Mouse (Mus musculus) intestine, embryonic 15.5 days (tissue): Measurements from ENCODE around the gene Slc27a2. TPM values are rescaled to one million over a fixed set of nuclear protein-coding genes. Genes with fewer than 3 reads are reported as not detected.

Experiments used
- ATAC-seq: fragments of 200-750 bp; cut with Nextera tagmentation; 2 replicates; pipeline ENCODE4 v1.8.0; 2017; ENCODE audit warnings: moderate TSS enrichment, moderate library complexity
- H3K27ac ChIP-seq: fragments of 300-500 bp; sonication (generic); 2 replicates; pipeline ENCODE4 v1.5.1; 2015; ENCODE audit warnings: mild to moderate bottlenecking, inconsistent platforms
- H3K27me3 ChIP-seq: fragments of 300-500 bp; sonication (generic); replicated peaks from 2 replicates; pipeline ENCODE4 v1.6.1; 2015; ENCODE audit warnings: inconsistent platforms
- H3K36me3 ChIP-seq: fragments of 300-500 bp; sonication (generic); 2 replicates; pipeline ENCODE4 v1.6.1; 2015; ENCODE audit warnings: inconsistent platforms
- H3K4me1 ChIP-seq: fragments of 300-500 bp; sonication (generic); replicated peaks from 2 replicates; pipeline ENCODE4 v1.6.1; 2015; ENCODE audit warnings: inconsistent platforms
- H3K4me2 ChIP-seq: fragments of 300-500 bp; sonication (generic); replicated peaks from 2 replicates; pipeline ENCODE4 v1.6.1; 2015; ENCODE audit warnings: mild to moderate bottlenecking, inconsistent platforms
- H3K4me3 ChIP-seq: fragments of 300-500 bp; sonication (generic); replicated peaks from 2 replicates; pipeline ENCODE4 v1.5.1; 2015; ENCODE audit warnings: inconsistent platforms
- H3K9ac ChIP-seq: fragments of 300-500 bp; sonication (generic); 2 replicates; pipeline ENCODE4 v1.6.1; 2015; ENCODE audit warnings: inconsistent platforms
- H3K9me3 ChIP-seq: fragments of 300-500 bp; sonication (generic); 2 replicates; pipeline ENCODE4 v1.6.1; 2016; ENCODE audit warnings: inconsistent platforms
- WGBS: fragments of 180-500 bp; shearing (Covaris S2); methylation state at CpG from one replicate; pipeline ENCODE4 v1.1.7; 2015; 5-methylcytosine and 5-hydroxymethylcytosine counted together
- polyA plus RNA-seq: library from polyadenylated mRNA; unstranded; fragments of >200 nt; fragmentation: Nextera tagmentation; extraction: Ambion mirVana; gene quantifications from 2 replicates; pipeline ENCODE4 v1.2.1, GENCODE M21; 2015

The Slc27a2 gene
- polyA plus RNA-seq, 1 experiment from 2014 or later: 3.0 TPM

DNA sequence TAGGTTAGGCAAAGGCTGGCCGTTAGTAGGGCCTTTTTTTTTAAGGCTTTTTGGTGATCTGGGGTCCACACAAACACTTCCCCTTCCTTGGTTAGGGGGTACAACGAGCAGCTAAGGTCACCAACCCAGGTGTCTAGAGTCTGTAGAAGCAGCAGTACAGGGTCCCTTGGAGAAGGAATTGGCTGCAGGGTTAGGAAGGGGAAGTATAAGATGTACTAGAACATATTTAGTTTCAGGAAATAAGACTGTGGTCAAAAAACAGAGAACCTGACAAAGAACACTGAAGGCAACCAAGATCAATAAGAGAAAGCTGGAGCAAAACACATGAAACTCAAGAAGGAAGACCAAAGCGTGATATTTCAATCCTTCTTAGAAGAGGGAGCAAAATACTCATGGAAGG, 21.6 kb upstream of the Slc27a2 start:
- Histone ChIP-seq H3K9ac (no peak overlapping the region), H3K4me1 (no peaks in the 10 kb centered on the region), H3K27me3 (no peaks in the 10 kb centered on the region), H3K4me3 (no peak overlapping the region), H3K9me3 (no peaks in the 10 kb centered on the region), H3K27ac (no peak overlapping the region), H3K36me3 (no peaks in the 10 kb centered on the region), H3K4me2 (no peak overlapping the region)
- no peak for ATAC-seq
- WGBS: 77% methylated on average over 3 of the region's 3 CpGs

DNA sequence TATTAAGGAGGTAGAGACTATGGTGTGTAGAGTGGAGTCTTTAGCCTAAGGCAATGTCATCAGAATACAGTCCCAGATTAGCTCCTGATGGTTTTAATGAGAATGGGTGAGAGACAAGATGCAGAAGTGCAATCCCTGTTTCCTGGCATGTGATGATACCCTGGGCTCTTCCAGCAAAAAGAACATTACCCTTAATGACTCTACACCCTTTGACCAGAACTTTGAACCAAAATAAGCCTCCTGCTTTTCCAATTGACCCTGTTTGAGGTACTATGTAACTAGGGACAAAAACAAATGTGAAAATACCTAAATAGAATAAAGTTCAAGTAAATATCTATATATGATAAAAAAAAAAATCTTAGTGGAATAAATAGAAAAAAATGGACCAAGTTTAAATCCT, 14.6 kb upstream of the Slc27a2 start:
- Histone ChIP-seq H3K4me3 (no peak overlapping the region), H3K9me3 (no peaks in the 10 kb centered on the region), H3K27ac (no peak overlapping the region), H3K4me2 (no peak overlapping the region), H3K9ac (no peak overlapping the region), H3K4me1 (no peaks in the 10 kb centered on the region), H3K27me3 (no peaks in the 10 kb centered on the region), H3K36me3 (no peaks in the 10 kb centered on the region)
- ATAC-seq: no peak

DNA sequence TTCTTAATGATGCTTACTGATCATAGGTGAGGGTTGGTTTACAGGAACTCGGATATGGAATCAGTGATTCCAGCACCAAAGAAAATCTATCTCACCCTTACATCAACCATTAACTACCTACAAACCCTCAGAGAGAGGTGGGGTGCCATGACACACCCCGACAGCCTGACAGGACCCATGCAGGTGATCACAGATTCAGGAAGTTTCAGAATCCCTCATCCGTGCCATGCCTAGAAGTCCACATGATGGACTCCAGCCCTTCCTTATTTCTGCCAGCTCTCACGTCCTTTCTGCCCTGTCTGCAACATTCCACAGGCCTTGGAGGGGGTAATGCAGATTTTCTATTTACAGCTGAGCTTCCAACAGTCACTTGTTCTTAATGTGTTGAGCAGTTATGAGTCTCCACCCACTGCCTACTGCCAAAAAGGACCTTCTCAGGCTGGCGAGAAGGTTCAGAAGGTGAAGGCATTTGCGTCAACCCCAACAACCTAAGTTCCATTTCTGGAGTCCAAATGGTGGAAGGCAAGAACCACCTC, 11.7 kb upstream of the Slc27a2 start:
- Histone ChIP-seq H3K4me1 (no peaks in the 10 kb centered on the region), H3K4me3 (no peak overlapping the region), H3K27me3 (no peaks in the 10 kb centered on the region), H3K9ac (no peak overlapping the region), H3K9me3 (no peaks in the 10 kb centered on the region), H3K27ac (no peak overlapping the region), H3K36me3 (no peaks in the 10 kb centered on the region), H3K4me2 (no peak overlapping the region)
- no peak for ATAC-seq
- WGBS: 80% methylated on average over 6 of the region's 6 CpGs

DNA sequence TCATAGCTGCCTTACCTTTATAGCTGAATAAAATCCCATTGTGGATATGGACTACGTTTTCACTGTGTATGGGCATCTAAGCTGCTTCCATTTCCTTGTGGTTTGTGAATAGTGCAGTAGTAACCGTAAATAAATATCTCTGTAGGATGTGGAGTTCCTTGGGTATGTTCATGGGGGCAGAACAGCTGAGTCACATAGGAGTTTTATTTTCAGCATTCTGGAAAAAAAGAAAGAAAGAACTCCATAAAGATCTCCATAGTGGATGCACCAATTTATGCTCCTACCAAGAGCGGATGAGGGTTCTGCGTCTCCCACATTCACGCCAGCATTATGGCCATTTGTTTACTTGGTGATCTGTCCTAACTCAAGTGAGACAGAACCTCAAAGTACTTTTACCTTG, 10.0 kb upstream of the Slc27a2 start:
- no peaks in the 10 kb centered on the region for H3K4me1 ChIP-seq
- H3K4me3 ChIP-seq: no peak overlapping the region
- ATAC-seq: no peak
- no peak overlapping the region for H3K9ac ChIP-seq
- H3K4me2 ChIP-seq: no peak overlapping the region
- no peak overlapping the region for H3K27ac ChIP-seq
- H3K9me3 ChIP-seq: no peaks in the 10 kb centered on the region
- H3K27me3 ChIP-seq: no peaks in the 10 kb centered on the region
- H3K36me3 ChIP-seq: no peaks in the 10 kb centered on the region
- 81% methylated on average over 5 of the region's 5 CpGs for WGBS

DNA sequence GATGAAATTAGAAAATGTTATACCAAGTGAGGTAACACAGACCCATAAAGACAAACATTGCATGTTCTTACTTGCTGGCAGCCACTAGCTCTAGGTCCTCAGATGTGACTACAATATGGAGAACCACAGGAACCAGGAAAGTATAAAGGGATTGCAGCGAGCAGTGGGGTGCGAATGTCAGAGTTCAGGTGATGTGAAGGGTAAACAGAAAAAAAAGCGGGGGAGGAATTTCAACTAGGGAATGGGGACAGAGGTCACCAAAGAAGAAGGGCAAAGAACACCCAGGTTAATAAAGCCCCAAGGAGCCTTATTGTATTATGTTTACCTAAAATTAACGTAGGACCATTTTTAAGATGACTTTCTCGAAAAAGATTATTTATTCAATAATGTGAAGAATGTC, 6.9 kb upstream of the Slc27a2 start:
- Histone ChIP-seq H3K9ac (no peak overlapping the region), H3K9me3 (no peaks in the 10 kb centered on the region), H3K4me2 (no peak overlapping the region), H3K36me3 (no peaks in the 10 kb centered on the region), H3K27ac (no peak overlapping the region), H3K4me3 (no peak overlapping the region), H3K4me1 (no peaks in the 10 kb centered on the region), H3K27me3 (no peaks in the 10 kb centered on the region)
- WGBS: 56% methylated on average over 5 of the region's 5 CpGs
- no peak for ATAC-seq

DNA sequence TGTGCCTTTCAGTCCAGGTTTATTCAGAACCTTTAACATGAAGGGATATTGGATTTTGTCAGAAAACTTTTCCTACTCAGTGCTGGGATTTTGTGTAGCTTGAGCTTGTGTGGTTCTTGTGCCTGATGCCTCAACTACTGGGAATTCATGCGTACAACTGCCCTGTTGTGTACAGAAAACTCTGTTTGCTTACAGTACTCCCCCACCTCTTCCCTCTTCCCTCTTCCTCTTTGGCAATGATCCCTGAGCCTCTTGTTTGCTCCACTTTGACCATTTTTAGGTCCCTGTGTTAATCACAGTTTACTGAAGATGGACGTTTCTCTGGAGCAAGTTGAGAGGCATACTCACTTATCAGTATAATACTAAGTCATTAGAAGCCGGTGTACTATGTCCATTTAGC, 5.8 kb upstream of the Slc27a2 start:
- Histone ChIP-seq H3K4me3 (no peak overlapping the region), H3K36me3 (no peaks in the 10 kb centered on the region), H3K27ac (no peak overlapping the region), H3K9ac (no peak overlapping the region), H3K9me3 (no peaks in the 10 kb centered on the region), H3K4me1 (no peaks in the 10 kb centered on the region), H3K27me3 (0 out of 2 replicates have a peak, but pooled peaks cover 2% of the 10 kb centered on the region), H3K4me2 (no peak overlapping the region)
- no peak for ATAC-seq
- WGBS: 72% methylated on average over 3 of the region's 3 CpGs

DNA sequence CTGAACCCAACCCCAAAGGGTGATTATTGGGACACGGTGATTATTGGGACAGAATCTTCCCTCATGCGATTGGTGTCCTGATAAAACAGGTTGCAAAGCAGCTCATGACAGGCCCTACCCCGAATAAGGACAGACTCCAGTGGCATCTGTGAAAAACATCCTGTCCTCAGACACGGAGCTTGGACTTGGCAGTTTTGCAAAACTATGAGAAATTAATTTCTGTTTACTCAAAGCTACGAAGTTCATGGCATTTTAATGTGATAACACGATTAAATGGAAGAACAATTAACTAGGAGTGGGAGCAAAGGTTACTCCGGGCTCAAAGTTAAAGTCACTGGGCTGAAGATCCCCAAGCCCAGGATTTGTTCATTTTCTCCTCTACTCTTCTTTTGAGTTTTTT, 2.5 kb upstream of the Slc27a2 start:
- peaks cover 26% of the 10 kb centered on the region for H3K27me3 ChIP-seq
- no peak overlapping the region for H3K4me2 ChIP-seq
- H3K27ac ChIP-seq: no peak overlapping the region
- WGBS: 66% methylated on average over 7 of the region's 7 CpGs
- no peak overlapping the region for H3K9ac ChIP-seq
- H3K36me3 ChIP-seq: no peaks in the 10 kb centered on the region
- no peak overlapping the region for H3K4me3 ChIP-seq
- no peak for ATAC-seq
- no peaks in the 10 kb centered on the region for H3K9me3 ChIP-seq
- H3K4me1 ChIP-seq: peaks cover 12% of the 10 kb centered on the region

DNA sequence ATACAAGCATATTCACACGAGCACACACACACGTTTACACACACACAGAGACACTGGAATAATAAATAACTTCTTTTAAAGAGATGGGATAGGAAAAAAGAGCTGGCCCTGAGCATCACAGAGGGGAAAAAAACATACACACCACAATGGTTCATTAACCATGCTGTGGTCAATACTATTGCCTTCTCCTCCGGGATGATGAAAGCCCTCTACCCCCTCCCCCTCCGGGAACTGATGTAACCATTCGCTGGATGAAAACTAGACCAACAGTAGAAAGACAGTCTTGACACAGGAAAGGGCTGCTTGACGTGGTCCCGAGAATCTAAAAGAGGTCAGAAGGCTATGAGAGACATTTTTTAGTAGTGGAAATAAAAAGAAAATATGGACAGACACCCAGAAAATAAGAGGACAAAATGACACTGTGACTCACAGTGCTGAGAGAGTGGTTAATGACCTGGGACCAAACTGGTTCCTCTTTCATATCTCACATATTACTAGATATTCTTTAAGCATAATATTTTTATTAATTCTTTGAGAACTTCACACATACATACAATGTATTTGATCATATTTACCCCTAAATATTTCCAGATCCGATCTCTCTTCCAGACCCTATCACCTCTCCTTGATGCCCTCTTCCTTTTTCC, 840 bp upstream of the Slc27a2 start:
- no peaks in the 10 kb centered on the region for H3K9me3 ChIP-seq
- 79% methylated on average over 8 of the region's 8 CpGs for WGBS
- no peak overlapping the region for H3K27ac ChIP-seq
- peaks cover 12% of the 10 kb centered on the region for H3K4me1 ChIP-seq
- H3K4me2 ChIP-seq: no peak overlapping the region
- no peak for ATAC-seq
- H3K36me3 ChIP-seq: no peaks in the 10 kb centered on the region
- no peak overlapping the region for H3K9ac ChIP-seq
- no peak overlapping the region for H3K4me3 ChIP-seq
- H3K27me3 ChIP-seq: peaks cover 26% of the 10 kb centered on the region

DNA sequence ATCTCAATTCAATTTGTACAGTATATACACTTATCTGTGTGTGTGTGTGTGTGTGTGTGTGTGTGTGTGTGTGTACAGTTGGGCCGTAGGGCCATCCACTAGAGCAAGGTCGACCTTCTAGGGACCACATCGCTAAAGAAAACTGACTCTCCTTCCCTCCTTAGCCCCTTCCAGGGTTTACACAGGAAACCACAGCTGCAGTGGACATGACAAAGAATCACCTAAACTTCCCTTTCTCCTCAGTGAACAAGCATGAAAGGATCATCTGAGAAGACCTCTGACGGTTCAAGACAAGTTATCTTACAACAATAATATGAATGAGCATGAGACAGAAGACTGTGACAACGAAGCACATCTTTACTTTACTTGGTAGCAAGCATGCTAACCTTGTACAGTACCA, 311 bp upstream of the Slc27a2 start:
- 30% methylated on average over 5 of the region's 5 CpGs for WGBS
- Histone ChIP-seq H3K9me3 (no peaks in the 10 kb centered on the region), H3K4me2 (peak overlapping the region; percentile 98; the same call in 1 of the 2 replicates), H3K36me3 (no peaks in the 10 kb centered on the region), H3K27ac (no peak overlapping the region), H3K4me3 (no peak overlapping the region), H3K9ac (no peak overlapping the region), H3K4me1 (peaks cover 12% of the 10 kb centered on the region), H3K27me3 (peaks cover 26% of the 10 kb centered on the region)
- no peak for ATAC-seq

DNA sequence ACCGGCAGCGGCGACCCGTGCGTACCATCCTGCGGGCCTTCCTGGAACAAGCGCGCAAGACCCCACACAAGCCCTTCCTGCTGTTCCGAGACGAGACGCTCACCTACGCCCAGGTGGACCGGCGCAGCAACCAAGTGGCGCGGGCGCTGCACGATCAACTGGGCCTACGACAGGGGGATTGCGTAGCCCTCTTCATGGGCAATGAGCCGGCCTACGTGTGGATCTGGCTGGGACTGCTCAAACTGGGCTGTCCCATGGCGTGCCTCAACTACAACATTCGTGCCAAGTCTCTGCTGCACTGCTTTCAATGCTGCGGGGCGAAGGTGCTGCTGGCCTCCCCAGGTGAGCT, 1.1 kb downstream of the Slc27a2 start:
- peak overlapping the region; percentile 44 for H3K9ac ChIP-seq
- no peaks in the 10 kb centered on the region for H3K36me3 ChIP-seq
- H3K9me3 ChIP-seq: no peaks in the 10 kb centered on the region
- H3K4me2 ChIP-seq: peak overlapping the region; percentile 98
- 3% methylated on average over 26 of the region's 26 CpGs for WGBS
- H3K27ac ChIP-seq: no peak overlapping the region
- H3K4me3 ChIP-seq: peak overlapping the region; percentile 54
- H3K4me1 ChIP-seq: peaks cover 12% of the 10 kb centered on the region
- peak; percentile 44 for ATAC-seq
- peaks cover 26% of the 10 kb centered on the region for H3K27me3 ChIP-seq

DNA sequence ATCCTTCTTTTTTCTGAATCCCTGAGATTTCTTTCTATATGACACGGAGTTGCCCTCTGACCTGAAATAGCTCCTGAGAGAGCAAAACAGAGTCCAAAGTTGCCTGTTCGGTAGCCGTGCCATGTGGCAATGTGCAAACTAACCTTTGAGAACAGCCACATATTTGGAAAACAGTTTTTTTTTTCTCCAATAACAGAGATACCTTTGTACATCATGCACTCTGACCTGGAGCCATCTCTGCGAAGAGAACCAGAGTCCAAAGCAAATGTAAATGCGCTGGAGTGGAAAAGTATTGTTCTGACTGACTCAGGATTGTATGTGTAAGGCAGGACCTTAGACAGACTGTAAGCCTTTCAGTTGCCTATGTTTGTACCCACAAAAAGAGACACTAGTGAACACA, 3.3 kb downstream of the Slc27a2 start:
- peaks cover 12% of the 10 kb centered on the region for H3K4me1 ChIP-seq
- H3K27ac ChIP-seq: no peak overlapping the region
- no peak for ATAC-seq
- H3K4me2 ChIP-seq: no peak overlapping the region
- H3K27me3 ChIP-seq: peaks cover 26% of the 10 kb centered on the region
- H3K36me3 ChIP-seq: no peaks in the 10 kb centered on the region
- WGBS: 82% methylated on average over 5 of the region's 5 CpGs
- H3K9ac ChIP-seq: no peak overlapping the region
- H3K4me3 ChIP-seq: no peak overlapping the region
- H3K9me3 ChIP-seq: no peaks in the 10 kb centered on the region

DNA sequence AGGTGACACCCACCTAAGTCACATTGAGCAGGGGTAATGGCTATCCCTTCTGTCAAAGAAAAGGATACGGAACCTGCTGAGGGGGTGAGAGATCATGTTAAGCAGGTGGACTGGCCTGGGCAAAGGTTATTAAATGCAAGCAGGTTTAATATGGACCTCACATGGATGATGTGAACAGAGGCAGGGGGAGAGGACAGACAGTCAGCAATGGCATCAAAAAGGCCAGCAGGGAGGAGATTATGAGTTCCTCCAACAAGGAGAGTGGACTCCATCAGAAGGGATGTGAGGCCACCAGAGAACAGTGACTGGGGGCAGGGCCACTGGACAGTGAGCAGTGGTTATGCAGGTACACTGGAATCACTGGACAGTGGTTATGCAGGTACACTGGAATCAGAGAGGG, 7.9 kb downstream of the Slc27a2 start:
- ATAC-seq: no peak
- Histone ChIP-seq H3K27ac (no peak overlapping the region), H3K9me3 (no peaks in the 10 kb centered on the region), H3K4me3 (no peak overlapping the region), H3K4me2 (no peak overlapping the region), H3K4me1 (no peaks in the 10 kb centered on the region), H3K9ac (no peak overlapping the region), H3K27me3 (no peaks in the 10 kb centered on the region), H3K36me3 (no peaks in the 10 kb centered on the region)
- WGBS: 93% methylated on average over 1 of the region's 1 CpGs

DNA sequence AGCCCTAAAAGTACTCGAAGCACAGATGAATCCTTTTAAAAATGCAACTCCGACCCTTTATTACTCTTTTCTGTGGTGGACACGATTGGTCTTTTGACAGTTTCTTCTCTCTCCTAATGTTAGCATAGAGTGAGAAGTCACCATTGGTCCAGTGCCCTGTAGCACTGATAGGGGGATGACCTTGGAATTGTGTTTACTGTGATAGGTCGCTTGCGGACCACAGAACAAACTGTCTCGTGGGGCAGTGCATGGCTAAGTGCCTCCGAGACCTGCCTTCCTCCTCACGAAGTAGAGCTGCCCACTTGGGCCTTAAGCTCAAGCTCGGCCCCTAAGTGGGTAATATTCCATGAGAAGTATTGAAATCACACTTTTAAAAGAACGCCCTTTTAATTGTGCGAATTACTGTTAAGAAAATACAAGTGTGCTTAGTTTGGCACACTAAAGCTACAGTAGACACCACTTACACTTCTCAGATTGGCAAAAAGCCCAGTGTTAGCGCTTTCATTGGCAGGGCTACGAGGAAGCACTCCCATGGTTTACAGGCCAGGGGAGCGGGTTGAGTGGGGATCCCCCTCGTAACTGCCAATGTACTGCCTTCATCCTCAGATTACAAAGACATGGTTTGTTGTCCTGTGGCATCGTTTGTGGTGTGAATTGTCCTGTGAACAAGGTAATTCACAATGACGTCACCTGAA, 11.4 kb downstream of the Slc27a2 start:
- Histone ChIP-seq H3K9me3 (no peaks in the 10 kb centered on the region), H3K4me3 (no peak overlapping the region), H3K36me3 (no peaks in the 10 kb centered on the region), H3K4me2 (no peak overlapping the region), H3K27me3 (no peaks in the 10 kb centered on the region), H3K27ac (no peak overlapping the region), H3K9ac (no peak overlapping the region), H3K4me1 (no peaks in the 10 kb centered on the region)
- 69% methylated on average over 17 of the region's 17 CpGs for WGBS
- ATAC-seq: no peak
